Mouse (Mus musculus): ENCODE data around the gene Htr1a.

- TF ChIP-seq POLR2A (IDR thresholded peaks at IDR 0.05; ENCODE audit: borderline replicate concordance, extremely low read depth, low read depth, low read length) (no peak), CTCF (IDR thresholded peaks at IDR 0.05; ENCODE audit: insufficient read depth, low read length) (no peak)
Measured at GRCm38 (mm10) chr13:105444238-105444894, 927 bp downstream of the Htr1a start.
